Mouse (Mus musculus) forelimb bud, embryonic 11.5 days (tissue): ENCODE measurements at regions not wholly inside any gene's neighbourhood (a gene's known extent, or its start where the extent isn't known, plus 50 kb on each side); places are given as distances from the start of the nearest gene placed in this dataset.
"Not testable (repeated sequence)": the region's sequence is repeated elsewhere in the genome, so short reads cannot be mapped to it uniquely, and the experiment has no call there.

Source experiments
- DNase-seq: peaks from one replicate; pipeline ENCODE4 v3.0.0-alpha.2; 2012; ENCODE audit warnings: low read depth, low spot score

DNA sequence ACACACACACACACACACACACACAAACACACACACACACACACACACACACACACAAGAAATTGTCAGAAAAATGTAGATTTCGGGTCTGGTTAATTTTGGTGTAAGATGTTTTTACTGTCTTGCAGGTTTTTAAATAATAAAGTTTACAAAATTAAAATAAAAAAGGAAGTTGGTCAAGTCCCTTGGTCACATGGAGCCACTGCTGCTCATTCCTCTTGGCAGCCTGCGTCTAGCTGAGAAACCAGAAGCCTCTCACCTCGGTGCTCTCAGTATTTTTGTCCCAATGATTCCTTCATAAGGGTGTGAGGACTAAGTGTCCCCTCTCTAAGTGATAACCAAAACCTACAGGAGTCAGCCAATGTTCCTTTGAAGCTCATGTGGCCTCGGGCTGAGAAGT, 76.8 kb upstream of the Smg1 start:
- no peak for DNase-seq

DNA sequence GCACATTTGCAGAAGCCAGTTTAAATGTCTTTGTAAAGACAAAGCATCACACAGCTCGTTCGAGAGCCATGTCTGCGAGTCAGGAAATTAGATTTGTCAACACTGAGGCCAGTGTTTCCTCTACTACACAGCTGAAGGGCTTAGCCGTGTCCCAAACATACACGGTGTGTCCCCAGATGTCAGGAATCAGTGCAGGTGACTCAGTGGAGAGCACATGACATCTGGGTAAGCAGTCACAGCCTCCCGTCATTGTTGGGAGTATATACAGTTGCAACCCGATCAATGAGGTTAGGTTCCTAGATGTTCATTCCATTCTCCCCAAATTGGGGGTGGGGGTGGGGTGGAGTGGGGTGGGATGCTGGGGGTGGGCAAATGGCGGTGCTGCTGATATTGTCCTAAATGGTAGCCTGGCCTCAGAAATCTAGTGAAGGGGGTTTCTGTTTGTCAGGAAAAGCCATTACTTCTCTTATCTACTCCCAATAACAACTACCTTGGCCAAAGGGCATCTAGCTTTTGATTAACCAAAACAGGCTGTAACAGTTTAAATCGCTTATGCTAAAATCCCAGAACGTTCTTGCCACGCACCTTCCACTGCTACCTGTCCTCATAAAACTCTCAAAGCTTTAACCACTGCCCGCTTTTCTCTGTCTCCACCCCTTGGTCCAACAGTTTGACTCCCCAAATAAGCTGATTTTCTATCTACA, 75.1 kb upstream of the Smg1 start:
- no peak for DNase-seq

- not testable (repeated sequence) for DNase-seq
These were observed 71.4 kb upstream of the Smg1 start for GRCm38 (mm10) chr7:118314886-118315285.

DNA sequence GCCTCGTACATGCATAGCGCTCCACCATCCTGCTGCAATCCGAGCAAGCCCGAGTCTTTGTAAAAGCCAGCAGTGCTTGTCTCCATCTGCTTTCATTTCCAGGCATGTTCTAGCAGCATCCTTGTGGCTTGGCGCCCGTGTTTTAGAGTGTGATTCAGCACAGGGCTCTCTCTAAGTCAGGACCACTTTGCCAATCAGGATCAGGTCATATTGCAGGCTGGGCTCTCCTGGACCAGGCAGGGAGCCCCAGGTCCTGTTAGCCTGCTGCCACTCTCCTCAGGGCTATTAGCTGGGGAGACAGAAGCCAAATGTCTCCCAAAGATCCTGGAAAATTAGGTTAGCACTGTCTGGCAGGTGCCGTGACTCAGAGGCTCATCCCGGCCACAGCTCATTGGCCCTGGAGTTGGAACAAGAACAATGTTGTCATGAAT, 70.8 kb upstream of the Smg1 start:
- no peak for DNase-seq

- DNase-seq: no peak
These were observed 70.3 kb upstream of the Smg1 start for GRCm38 (mm10) chr7:118313818-118314217.

- DNase-seq: no peak
These were observed 66.3 kb upstream of the Smg1 start for GRCm38 (mm10) chr7:118309733-118310132.

DNA sequence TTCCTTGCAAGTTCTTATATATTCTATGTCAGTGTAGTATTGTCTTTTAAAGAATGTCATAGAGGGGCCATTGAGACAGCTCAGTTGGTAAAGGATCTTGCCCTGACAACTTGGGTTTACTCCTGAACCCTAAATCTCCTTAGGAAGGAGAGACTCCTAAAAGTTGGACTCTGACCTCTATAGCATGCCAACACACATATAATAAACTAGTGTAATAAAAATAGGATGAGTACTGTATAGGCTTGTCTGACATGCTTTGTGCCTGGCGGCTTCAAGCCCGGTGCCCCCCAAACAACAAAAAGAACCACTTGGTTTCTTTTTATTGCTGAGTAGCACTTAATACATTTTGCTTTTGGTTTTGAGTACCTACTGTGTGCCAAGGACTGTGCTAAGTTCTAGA, 65.4 kb upstream of the Smg1 start:
- DNase-seq: no peak

DNA sequence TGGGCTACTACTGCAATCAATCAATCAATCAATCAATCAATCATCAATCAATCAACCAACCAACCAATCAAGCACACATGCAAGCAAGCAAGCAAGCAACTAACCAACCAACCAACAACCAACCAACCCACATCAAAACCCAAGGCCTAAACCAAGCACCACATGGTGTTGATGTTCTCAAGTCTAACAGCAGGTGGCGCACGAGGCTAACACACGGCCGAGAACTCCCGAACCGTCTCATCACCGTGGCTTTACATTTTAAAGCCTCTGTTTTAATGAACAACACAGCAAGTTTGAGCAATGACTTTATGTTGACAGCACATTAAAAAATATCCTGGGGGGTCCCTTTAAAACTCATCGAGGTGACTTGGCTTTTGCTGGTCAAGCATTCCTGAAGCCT, 61.3 kb upstream of the Smg1 start:
- peak; percentile 85 for DNase-seq

DNA sequence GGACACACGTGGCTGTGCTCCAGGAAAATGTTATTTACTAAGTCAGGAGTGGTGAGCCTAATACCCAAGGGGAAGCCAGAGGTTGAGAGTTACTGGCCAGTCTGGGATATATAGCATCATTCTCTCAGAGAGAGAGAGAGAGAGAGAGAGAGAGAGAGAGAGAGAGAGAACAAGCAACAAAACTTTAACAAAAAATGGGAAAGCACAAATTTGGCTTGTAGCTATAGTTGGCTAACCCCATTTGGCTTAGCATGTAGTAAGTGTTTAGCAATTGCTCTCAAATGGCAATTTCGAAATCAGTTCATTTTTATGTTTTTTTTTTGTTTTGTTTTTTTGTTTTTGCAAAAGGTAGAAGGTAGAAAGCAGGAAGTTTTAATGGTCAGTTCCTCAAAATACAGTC, 60.9 kb upstream of the Smg1 start:
- no peak for DNase-seq

- no peak for DNase-seq
These were observed 60.5 kb upstream of the Smg1 start for GRCm38 (mm10) chr7:118303921-118304320.

DNA sequence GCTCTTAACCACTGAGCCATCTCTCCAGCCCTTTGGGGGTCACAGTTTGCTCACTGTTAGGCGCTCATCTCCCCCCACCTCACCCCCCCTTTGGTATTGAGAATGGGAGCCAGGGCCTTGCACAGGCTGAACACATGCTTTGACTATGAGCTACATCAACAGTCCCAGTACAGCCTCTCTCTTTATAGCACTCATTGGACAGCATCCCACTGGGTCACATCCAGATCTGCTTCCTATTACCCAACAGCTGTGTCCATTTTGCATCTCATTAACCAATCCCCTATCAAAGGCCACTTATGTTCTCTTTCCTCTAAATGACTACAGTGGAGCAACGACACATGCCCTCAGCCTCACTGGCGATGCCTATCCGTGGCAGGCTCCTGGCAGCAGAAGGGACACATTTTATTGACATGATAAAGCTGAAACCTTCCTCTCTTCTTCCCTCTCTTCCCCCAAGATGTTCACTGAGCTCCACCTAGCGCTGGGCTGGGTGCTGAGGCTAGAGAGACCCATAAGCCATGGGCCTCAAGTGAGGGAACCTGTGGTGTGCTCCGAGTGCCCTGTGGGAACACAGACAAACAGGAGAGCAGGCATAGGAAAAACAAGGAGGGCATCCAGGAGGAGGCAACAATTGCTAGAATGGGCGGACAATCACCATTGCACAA, 57.3 kb upstream of the Smg1 start:
- peak; percentile 68 for DNase-seq

DNA sequence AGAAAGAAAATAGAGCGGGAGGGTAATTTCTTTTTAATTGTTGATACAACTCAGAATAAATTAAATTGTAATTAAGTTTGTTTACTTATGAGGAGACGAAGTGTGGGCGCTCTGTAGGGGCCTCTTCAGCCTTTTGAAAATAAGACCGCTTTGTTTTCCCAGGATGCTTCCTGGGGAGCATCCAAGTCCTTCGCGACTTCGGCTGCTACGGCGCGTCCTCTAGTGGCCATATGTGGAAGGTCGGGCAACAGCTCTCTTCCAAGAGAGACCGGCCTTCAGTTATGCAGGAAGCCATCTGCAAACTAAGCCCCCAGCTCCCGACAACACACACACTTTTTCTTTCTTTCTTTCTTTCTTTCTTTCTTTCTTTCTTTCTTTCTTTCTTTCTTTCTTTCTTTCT, 54.1 kb upstream of the Smg1 start:
- DNase-seq: peak; percentile 84

- DNase-seq: no peak
These were observed 53.5 kb upstream of the Smg1 start for GRCm38 (mm10) chr7:118296856-118297518.

GRCm38 (mm10) chr7:118295855-118296254, 52.4 kb upstream of the Smg1 start:
- no peak for DNase-seq

DNA sequence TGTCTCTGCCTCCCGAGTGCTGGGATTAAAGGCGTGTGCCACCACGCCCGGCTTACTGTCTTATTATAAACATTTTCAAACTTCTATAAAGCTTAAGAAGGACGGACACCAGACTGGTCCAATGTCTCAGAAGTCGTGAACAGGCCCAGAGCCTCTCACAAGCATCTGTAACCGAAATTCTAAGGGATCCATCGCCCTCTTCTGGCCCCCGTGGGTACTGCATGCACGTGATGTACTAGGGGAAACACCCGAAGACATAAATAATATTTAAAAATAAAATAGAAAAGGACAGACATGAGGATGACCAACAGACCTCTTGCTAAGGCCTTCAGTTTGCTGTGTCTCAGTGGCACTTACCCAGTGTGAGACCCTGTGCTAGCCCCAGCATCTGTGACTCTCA, 51.8 kb upstream of the Smg1 start:
- DNase-seq: no peak

DNA sequence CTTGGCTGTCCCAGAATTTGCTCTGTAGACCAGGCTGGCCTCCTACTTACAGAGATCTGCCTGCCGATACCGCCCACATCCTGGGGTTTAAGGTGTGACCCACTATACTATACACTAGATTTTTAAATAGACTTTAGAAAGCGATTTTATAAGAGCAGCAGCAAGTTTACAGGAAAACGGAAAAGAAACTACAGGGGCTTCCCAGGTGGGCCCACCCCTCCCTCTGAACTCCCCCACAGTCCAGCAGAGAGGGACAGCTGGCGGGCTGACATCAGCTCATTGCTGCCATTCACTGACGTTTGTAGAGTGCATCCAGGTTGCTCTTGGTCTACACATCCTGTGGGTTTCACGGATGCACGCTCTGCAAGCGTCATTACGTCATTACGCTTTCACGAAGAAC, 51.2 kb upstream of the Smg1 start:
- DNase-seq: no peak
